Mouse (Mus musculus): ENCODE data around the gene Gm21312.
"Not testable (repeated sequence)": the region's sequence is repeated elsewhere in the genome, so short reads cannot be mapped to it uniquely, and the experiment has no call there.

The Gm21312 gene
- long read RNA-seq, experiment 1, result 0 reads
- long read RNA-seq, experiment 2, result 0 reads

- intact Hi-C loops (cut with DNase I), result not testable (repeated sequence)
Measured at GRCm38 (mm10) chr10:104176724-104177123, at the start of gene Gm21312. Gm21312 (plus strand) TSS chr10:104177024.

DNA sequence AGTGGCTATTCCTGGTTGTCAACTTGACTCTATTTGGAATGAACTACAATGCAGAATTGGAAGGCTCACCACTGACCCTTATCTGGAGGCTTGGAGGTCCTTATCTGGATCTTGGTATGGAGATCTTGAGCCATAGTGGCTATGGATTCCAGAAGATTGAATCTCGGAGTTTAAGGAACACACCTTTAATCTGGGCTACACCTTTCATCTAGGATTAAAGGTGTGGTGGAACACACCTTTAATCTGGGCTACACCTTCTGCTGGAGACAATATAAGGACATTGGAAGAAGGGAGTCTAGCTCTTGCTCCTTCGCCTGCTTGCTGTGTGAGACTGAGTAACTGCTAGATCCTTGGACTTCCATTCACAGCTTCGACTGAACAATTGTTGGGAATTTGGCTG, 34.1 kb upstream of the Gm21312 start, which contains the start of gene Gm21293:
Gene Gm21293 (plus strand): TSS at position 301 of the 400 bp plus-strand sequence.
- intact Hi-C loops (cut with DNase I), result not testable (repeated sequence)

- intact Hi-C loops (cut with DNase I), result not testable (repeated sequence)
Measured at GRCm38 (mm10) chr10:104151197-104151596, 25.6 kb upstream of the Gm21312 start, which contains the start of gene Gm6763. Gm6763 (plus strand) TSS chr10:104151497.

DNA sequence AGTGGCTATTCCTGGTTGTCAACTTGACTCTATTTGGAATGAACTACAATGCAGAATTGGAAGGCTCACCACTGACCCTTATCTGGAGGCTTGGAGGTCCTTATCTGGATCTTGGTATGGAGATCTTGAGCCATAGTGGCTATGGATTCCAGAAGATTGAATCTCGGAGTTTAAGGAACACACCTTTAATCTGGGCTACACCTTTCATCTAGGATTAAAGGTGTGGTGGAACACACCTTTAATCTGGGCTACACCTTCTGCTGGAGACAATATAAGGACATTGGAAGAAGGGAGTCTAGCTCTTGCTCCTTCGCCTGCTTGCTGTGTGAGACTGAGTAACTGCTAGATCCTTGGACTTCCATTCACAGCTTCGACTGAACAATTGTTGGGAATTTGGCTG, 17.1 kb upstream of the Gm21312 start, which contains the start of gene Gm8764:
Gene Gm8764 (plus strand): TSS at position 301 of the 400 bp plus-strand sequence.
- intact Hi-C loops (cut with DNase I), result not testable (repeated sequence)

GRCm38 (mm10) chr10:104168215-104168614, 8.6 kb upstream of the Gm21312 start, which contains the start of gene Gm21304:
Gm21304 (plus strand) TSS chr10:104168515.
- intact Hi-C loops (cut with DNase I), result not testable (repeated sequence)

DNA sequence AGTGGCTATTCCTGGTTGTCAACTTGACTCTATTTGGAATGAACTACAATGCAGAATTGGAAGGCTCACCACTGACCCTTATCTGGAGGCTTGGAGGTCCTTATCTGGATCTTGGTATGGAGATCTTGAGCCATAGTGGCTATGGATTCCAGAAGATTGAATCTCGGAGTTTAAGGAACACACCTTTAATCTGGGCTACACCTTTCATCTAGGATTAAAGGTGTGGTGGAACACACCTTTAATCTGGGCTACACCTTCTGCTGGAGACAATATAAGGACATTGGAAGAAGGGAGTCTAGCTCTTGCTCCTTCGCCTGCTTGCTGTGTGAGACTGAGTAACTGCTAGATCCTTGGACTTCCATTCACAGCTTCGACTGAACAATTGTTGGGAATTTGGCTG, 8.4 kb downstream of the Gm21312 start, which contains the start of gene Gm20765:
Gene Gm20765 (plus strand): TSS at position 301 of the 400 bp plus-strand sequence.
- intact Hi-C loops (cut with DNase I), result not testable (repeated sequence)

- intact Hi-C loops (cut with DNase I), result not testable (repeated sequence)
Measured at GRCm38 (mm10) chr10:104193742-104194141, 16.9 kb downstream of the Gm21312 start, which contains the start of gene Gm4340. Gm4340 (plus strand) TSS chr10:104194042.

DNA sequence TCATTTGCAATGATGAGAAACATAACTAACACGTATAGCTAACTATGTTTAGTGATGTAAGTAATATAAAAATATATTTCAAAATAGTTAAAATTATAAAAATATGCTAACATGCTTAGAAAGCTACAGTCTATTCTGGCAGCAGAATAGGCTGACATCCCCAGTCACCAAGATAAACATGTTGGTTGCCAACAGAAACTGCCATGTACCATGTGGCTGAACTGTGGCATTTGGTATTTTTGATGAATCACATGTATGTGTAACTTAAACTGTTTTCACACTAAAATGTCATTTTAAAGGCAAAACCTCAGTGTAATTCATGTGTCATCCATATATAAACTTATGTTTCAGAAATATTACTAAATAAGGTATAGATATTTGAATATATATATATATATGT, 32.8 kb downstream of the Gm21312 start:
- intact Hi-C loops (cut with DNase I), result no loop called here

- intact Hi-C loops (cut with DNase I), result no loop called here
Measured at GRCm38 (mm10) chr10:104210268-104210990, 33.6 kb downstream of the Gm21312 start.

- intact Hi-C loops (cut with DNase I), result no loop called here
Measured at GRCm38 (mm10) chr10:104214527-104214926, 37.7 kb downstream of the Gm21312 start.

GRCm38 (mm10) chr10:104220303-104221021, 43.6 kb downstream of the Gm21312 start:
- intact Hi-C loops (cut with DNase I), result no loop called here
